Mouse (Mus musculus): ENCODE measurements at regions not wholly inside any gene's neighbourhood (a gene's known extent, or its start where the extent isn't known, plus 50 kb on each side); places are given as distances from the start of the nearest gene placed in this dataset.
"Not testable (repeated sequence)": the region's sequence is repeated elsewhere in the genome, so short reads cannot be mapped to it uniquely, and the experiment has no call there.

DNA sequence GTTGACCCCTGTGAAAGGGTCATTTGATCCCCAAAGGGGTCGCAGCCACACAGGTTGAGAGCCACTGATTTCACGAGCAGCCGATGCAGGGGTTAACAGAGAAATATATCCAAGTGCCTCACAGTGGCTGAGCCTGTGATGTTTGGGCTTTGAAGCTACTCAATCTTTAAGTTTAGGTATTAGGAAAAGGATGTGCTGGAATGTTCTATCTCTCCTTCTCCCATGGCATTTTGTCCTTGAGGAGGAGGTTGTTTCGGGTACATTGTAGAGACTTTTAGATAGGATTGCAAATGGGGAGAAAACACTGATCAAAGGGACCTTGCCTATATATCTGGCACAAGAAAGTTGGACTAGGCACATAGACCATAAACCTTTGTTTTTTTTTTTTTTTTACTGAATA is 88.6 kb upstream of the Cpsf6 start:
- ATAC-seq (replicated peaks; ENCODE audit: insufficient number of reproducible peaks, low FRiP score, low TSS enrichment) = no peak
- H3K4me1 ChIP-seq (ENCODE audit: control insufficient read depth, insufficient read depth, low read length) = peaks cover 10% of the 10 kb centered on the region
- WGBS (ENCODE audit: insufficient replicate concordance) = 82% methylated on average over 4 of the region's 4 CpGs
- no peak overlapping the region for H3K4me3 ChIP-seq (ENCODE audit: low read depth, low read length)
- H3K27me3 ChIP-seq (ENCODE audit: control insufficient read depth, insufficient read depth, low read length) = no peaks in the 10 kb centered on the region
- H3K27ac ChIP-seq (ENCODE audit: low read depth, low read length) = no peak overlapping the region
- no peak overlapping the region for H3K9ac ChIP-seq (ENCODE audit: low read depth, low read length)
- H3K4me2 ChIP-seq = no peak overlapping the region
- H3K36me3 ChIP-seq (ENCODE audit: control insufficient read depth, insufficient read depth, low read length) = no peaks in the 10 kb centered on the region
- H3K9me3 ChIP-seq (replicated peaks; ENCODE audit: control insufficient read depth, low read length) = no peaks in the 10 kb centered on the region

DNA sequence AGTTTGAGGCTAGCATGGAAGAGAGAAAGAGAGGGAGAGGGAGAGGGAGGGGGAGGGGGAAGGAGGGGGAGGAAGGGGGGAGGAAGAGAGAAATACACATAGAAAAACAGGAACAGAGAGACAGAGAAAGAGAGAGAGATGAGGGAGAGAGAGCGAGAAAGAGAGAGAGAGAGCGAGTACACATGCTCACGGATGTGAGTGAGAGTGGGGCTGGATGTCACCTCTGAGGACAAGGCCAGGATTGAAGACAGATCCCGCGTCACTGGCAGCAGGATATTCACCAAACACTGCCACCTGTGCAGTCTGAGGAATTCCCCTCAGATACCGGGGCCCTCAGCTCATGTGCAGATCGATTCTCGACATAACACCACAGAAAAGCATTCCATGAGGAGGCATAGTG is 87.3 kb upstream of the Cpsf6 start:
- Histone ChIP-seq H3K27ac (ENCODE audit: low read depth, low read length) (no peak overlapping the region), H3K36me3 (ENCODE audit: control insufficient read depth, insufficient read depth, low read length) (no peaks in the 10 kb centered on the region), H3K9ac (ENCODE audit: low read depth, low read length) (no peak overlapping the region), H3K4me2 (no peak overlapping the region), H3K9me3 (replicated peaks; ENCODE audit: control insufficient read depth, low read length) (no peaks in the 10 kb centered on the region), H3K4me1 (ENCODE audit: control insufficient read depth, insufficient read depth, low read length) (peaks cover 8% of the 10 kb centered on the region), H3K27me3 (ENCODE audit: control insufficient read depth, insufficient read depth, low read length) (no peaks in the 10 kb centered on the region), H3K4me3 (ENCODE audit: low read depth, low read length) (no peak overlapping the region)
- no peak for ATAC-seq (replicated peaks; ENCODE audit: insufficient number of reproducible peaks, low FRiP score, low TSS enrichment)
- 82% methylated on average over 8 of the region's 8 CpGs for WGBS (ENCODE audit: insufficient replicate concordance)

DNA sequence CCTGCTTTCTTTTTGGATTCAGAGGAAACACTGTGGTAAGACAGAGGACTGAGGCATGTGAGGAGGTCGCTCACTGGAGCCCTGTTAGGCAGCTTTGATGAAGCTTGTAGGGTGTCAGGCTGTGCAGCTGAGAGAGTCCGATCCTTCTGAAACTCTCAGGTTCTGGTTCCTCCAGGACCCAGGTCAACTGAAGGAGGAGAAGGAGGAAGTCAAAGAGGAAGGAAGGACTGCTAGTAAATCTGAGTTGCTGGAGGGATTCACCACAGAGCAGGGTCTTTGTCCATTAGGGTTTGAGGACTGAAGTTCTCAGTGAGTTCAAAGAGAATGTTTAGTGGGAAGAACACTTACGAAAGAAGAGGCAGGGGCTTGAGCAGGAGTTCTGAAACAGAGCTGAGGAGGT is 86.6 kb upstream of the Cpsf6 start:
- 89% methylated on average over 3 of the region's 3 CpGs for WGBS (ENCODE audit: insufficient replicate concordance)
- ATAC-seq (replicated peaks; ENCODE audit: insufficient number of reproducible peaks, low FRiP score, low TSS enrichment) = no peak

DNA sequence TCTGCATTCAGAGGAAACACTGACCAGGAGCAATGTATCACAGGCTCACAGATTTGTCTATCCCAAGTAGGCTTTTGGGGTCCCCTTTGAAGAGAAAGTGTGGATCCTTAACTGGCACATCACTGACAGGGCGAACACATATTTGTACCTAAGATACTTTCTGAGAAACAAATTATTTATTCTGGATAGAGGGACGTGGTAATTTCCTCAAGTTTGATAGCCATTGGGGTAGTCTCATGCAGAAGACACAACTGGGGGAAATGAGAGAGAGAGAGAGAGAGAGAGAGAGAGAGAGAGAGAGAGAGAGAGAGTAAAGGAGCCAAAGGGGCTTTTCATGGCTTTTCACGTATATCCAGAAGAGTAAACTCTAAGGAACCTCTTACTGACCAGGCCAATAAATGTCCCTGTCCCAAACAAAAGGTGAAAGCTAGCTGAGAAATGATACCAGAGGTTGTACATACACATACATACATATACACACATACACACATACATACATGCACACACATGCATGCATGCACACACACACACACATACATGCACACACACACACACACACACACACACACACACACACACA is 85.9 kb upstream of the Cpsf6 start:
- H3K4me1 ChIP-seq (ENCODE audit: control insufficient read depth, insufficient read depth, low read length) = peaks cover under 1% of the 10 kb centered on the region; the same call in 1 of the 2 replicates
- H3K4me3 ChIP-seq (ENCODE audit: low read depth, low read length) = no peak overlapping the region
- no peak overlapping the region for H3K27ac ChIP-seq (ENCODE audit: low read depth, low read length)
- no peaks in the 10 kb centered on the region for H3K9me3 ChIP-seq (replicated peaks; ENCODE audit: control insufficient read depth, low read length)
- H3K4me2 ChIP-seq = no peak overlapping the region
- ATAC-seq (replicated peaks; ENCODE audit: insufficient number of reproducible peaks, low FRiP score, low TSS enrichment) = no peak
- no peaks in the 10 kb centered on the region for H3K27me3 ChIP-seq (ENCODE audit: control insufficient read depth, insufficient read depth, low read length)
- H3K36me3 ChIP-seq (ENCODE audit: control insufficient read depth, insufficient read depth, low read length) = no peaks in the 10 kb centered on the region
- WGBS (ENCODE audit: insufficient replicate concordance) = 78% methylated on average over 3 of the region's 3 CpGs
- H3K9ac ChIP-seq (ENCODE audit: low read depth, low read length) = no peak overlapping the region

More for the DNA sequence above, 86.6 kb upstream of the Cpsf6 start:
- Histone ChIP-seq H3K9me3 (replicated peaks; ENCODE audit: control insufficient read depth, low read length) (no peaks in the 10 kb centered on the region), H3K4me1 (ENCODE audit: control insufficient read depth, insufficient read depth, low read length) (peaks cover 6% of the 10 kb centered on the region), H3K27me3 (ENCODE audit: control insufficient read depth, insufficient read depth, low read length) (no peaks in the 10 kb centered on the region), H3K4me3 (ENCODE audit: low read depth, low read length) (no peak overlapping the region), H3K9ac (ENCODE audit: low read depth, low read length) (no peak overlapping the region), H3K27ac (ENCODE audit: low read depth, low read length) (no peak overlapping the region), H3K4me2 (no peak overlapping the region), H3K36me3 (ENCODE audit: control insufficient read depth, insufficient read depth, low read length) (no peaks in the 10 kb centered on the region)

DNA sequence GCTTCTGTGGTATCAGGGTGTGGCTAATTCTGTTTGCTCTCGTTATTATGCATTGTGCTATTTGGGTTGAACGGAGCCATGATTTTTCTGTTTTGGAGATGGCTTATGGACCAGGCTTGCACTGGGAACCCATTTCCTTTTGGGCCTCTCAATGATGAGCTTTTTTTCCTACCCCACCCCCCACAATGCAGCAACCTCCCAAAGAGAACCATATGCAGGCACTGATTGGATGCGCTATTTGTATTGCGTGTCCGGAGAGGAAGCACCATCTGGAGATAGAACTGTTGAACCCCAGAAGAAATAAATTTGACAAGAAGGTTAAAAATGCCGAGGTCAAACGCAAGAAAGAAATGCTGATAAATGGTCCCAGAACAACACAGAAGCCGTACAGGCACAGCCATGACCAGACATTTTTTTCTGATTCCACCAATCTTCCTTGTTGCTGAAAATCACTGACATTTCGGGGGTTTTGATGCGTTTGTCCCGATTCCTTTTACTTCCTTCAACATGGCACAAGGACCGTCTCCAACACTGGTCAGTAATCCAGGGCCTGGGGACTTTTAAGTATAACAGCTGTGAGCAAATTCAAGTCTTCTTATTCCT is 85.3 kb upstream of the Cpsf6 start:
- H3K27me3 ChIP-seq (ENCODE audit: control insufficient read depth, insufficient read depth, low read length) = no peaks in the 10 kb centered on the region
- no peak overlapping the region for H3K4me2 ChIP-seq
- H3K9me3 ChIP-seq (replicated peaks; ENCODE audit: control insufficient read depth, low read length) = no peaks in the 10 kb centered on the region
- no peak overlapping the region for H3K4me3 ChIP-seq (ENCODE audit: low read depth, low read length)
- H3K9ac ChIP-seq (ENCODE audit: low read depth, low read length) = no peak overlapping the region
- no peaks in the 10 kb centered on the region for H3K36me3 ChIP-seq (ENCODE audit: control insufficient read depth, insufficient read depth, low read length)
- no peaks in the 10 kb centered on the region for H3K4me1 ChIP-seq (ENCODE audit: control insufficient read depth, insufficient read depth, low read length)
- H3K27ac ChIP-seq (ENCODE audit: low read depth, low read length) = no peak overlapping the region
- WGBS (ENCODE audit: insufficient replicate concordance) = 85% methylated on average over 12 of the region's 12 CpGs
- ATAC-seq (replicated peaks; ENCODE audit: insufficient number of reproducible peaks, low FRiP score, low TSS enrichment) = no peak

DNA sequence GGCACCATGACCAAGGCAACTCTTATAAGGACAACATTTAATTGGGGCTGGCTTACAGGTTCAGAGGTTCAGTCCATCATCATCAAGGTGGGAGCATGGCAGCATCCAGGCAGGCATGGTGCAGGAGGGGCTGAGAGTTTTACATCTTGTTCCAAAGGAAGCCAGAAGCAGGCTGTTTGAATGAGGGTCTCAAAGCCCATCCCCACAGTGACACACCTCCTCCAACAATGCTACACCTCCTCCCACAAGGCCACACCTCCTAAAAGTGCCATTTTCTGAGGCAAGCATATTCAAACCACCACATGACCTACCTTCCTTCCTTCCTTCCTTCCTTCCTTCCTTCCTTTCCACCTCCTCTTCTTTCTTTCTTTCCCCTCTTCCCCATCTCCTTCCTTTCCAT is 84.5 kb upstream of the Cpsf6 start:
- H3K27ac ChIP-seq (ENCODE audit: low read depth, low read length); ATAC-seq (replicated peaks; ENCODE audit: insufficient number of reproducible peaks, low FRiP score, low TSS enrichment); H3K9ac ChIP-seq (ENCODE audit: low read depth, low read length); H3K27me3 ChIP-seq (ENCODE audit: control insufficient read depth, insufficient read depth, low read length); H3K9me3 ChIP-seq (replicated peaks; ENCODE audit: control insufficient read depth, low read length); H3K36me3 ChIP-seq (ENCODE audit: control insufficient read depth, insufficient read depth, low read length); H3K4me2 ChIP-seq; H3K4me3 ChIP-seq (ENCODE audit: low read depth, low read length); H3K4me1 ChIP-seq (ENCODE audit: control insufficient read depth, insufficient read depth, low read length): not testable (repeated sequence)

DNA sequence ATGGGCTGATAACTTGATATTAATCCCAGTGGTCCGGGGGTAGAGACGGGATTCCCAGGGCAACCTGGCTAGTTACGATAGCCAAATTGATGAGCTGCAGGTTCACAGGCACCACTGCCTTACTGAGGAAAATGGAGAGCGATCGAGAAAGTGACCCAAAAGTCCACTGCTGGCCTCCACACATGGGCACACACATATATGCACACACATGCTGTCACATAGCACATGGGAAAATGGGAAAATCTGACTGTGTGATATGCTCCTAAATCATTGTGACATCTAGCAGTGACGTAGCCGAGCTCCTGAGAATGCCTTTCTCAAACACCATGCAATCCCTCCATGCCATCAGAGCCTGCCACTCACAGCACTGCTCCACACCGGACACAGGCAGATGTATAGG is 83.8 kb upstream of the Cpsf6 start:
- ATAC-seq (replicated peaks; ENCODE audit: insufficient number of reproducible peaks, low FRiP score, low TSS enrichment) = no peak
- Histone ChIP-seq H3K9me3 (replicated peaks; ENCODE audit: control insufficient read depth, low read length) (no peaks in the 10 kb centered on the region), H3K9ac (ENCODE audit: low read depth, low read length) (no peak overlapping the region), H3K4me1 (ENCODE audit: control insufficient read depth, insufficient read depth, low read length) (no peaks in the 10 kb centered on the region), H3K4me3 (ENCODE audit: low read depth, low read length) (no peak overlapping the region), H3K4me2 (no peak overlapping the region), H3K27ac (ENCODE audit: low read depth, low read length) (no peak overlapping the region), H3K36me3 (ENCODE audit: control insufficient read depth, insufficient read depth, low read length) (no peaks in the 10 kb centered on the region), H3K27me3 (ENCODE audit: control insufficient read depth, insufficient read depth, low read length) (no peaks in the 10 kb centered on the region)
- WGBS (ENCODE audit: insufficient replicate concordance) = 85% methylated on average over 8 of the region's 8 CpGs

DNA sequence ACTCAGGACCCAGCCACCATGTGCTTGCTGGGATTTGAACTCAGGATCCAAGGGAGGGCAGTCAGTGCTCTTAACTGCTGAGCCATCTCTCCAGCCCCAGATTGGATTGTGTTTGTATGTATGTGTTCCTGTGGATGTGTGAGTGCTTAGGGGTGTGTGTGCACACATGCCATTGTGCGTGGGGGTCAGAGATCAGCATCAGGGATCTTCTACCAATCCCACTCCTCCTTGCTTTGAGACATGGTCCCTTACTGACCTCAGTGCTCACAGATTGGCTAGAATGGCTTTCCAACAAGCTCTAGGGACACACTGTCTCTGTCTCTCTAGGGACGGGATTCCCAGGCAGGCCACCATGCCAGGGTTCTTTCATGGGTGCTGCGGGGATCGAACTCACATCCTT is 83.1 kb upstream of the Cpsf6 start:
- no peaks in the 10 kb centered on the region for H3K27me3 ChIP-seq (ENCODE audit: control insufficient read depth, insufficient read depth, low read length)
- no peak overlapping the region for H3K4me2 ChIP-seq
- H3K27ac ChIP-seq (ENCODE audit: low read depth, low read length) = no peak overlapping the region
- 93% methylated on average over 4 of the region's 4 CpGs for WGBS (ENCODE audit: insufficient replicate concordance)
- no peaks in the 10 kb centered on the region for H3K4me1 ChIP-seq (ENCODE audit: control insufficient read depth, insufficient read depth, low read length)
- no peaks in the 10 kb centered on the region for H3K36me3 ChIP-seq (ENCODE audit: control insufficient read depth, insufficient read depth, low read length)
- no peaks in the 10 kb centered on the region for H3K9me3 ChIP-seq (replicated peaks; ENCODE audit: control insufficient read depth, low read length)
- no peak overlapping the region for H3K9ac ChIP-seq (ENCODE audit: low read depth, low read length)
- H3K4me3 ChIP-seq (ENCODE audit: low read depth, low read length) = no peak overlapping the region
- no peak for ATAC-seq (replicated peaks; ENCODE audit: insufficient number of reproducible peaks, low FRiP score, low TSS enrichment)

DNA sequence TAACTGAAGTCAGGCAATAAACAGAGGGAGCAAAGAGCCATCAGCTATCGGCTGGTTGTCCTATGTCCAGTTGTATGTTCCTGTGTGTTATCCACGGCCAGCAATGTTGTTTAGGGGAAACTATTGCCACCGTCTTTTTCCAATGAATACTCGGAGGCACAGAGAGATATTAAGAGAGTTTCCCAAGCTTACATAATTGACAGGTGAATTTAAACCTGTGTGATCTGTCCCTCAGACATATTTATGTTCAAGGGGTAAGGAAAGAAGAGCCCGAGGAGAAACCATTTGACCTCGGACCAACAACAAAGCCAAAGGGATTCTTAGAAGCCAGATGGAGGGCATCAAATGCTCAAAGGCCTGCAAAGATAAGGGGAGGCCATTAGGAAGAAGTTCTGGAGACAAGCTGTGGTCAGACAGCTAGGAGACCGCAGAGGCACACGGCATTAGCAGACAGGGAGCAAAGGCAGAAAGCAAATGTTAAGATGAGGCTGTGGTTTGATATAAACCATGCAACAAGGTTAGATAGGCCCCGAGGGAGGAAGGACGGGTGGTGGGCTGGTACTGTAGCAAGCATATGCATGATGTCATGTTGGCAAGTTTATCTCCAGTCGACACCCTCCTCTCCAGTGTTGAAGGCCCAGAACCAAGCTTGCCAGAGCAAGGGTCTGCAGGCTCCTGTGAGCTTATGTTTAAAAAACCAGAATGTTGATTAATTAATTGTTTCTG is 82.1 kb upstream of the Cpsf6 start:
- 26% methylated on average over 11 of the region's 11 CpGs for WGBS (ENCODE audit: insufficient replicate concordance)
- Histone ChIP-seq H3K4me1 (ENCODE audit: control insufficient read depth, insufficient read depth, low read length) (no peaks in the 10 kb centered on the region), H3K27ac (ENCODE audit: low read depth, low read length) (no peak overlapping the region), H3K4me3 (ENCODE audit: low read depth, low read length) (no peak overlapping the region), H3K9ac (ENCODE audit: low read depth, low read length) (no peak overlapping the region), H3K36me3 (ENCODE audit: control insufficient read depth, insufficient read depth, low read length) (no peaks in the 10 kb centered on the region), H3K27me3 (ENCODE audit: control insufficient read depth, insufficient read depth, low read length) (no peaks in the 10 kb centered on the region), H3K9me3 (replicated peaks; ENCODE audit: control insufficient read depth, low read length) (no peaks in the 10 kb centered on the region), H3K4me2 (no peak overlapping the region)
- ATAC-seq (replicated peaks; ENCODE audit: insufficient number of reproducible peaks, low FRiP score, low TSS enrichment) = peak; percentile 52; the same call in 1 of the 2 replicates

Measured in heart, embryonic 11.5 days (tissue).